Mouse (Mus musculus) gastrocnemius, adult 2 months (tissue): ENCODE results near the gene Wdr47. TPM values are rescaled to one million over a fixed set of nuclear protein-coding genes. Genes with fewer than 3 reads are reported as not detected.

Experiments
- DNase-seq: peaks from one replicate; pipeline ENCODE4 v3.0.0; 2022
- H3K27ac ChIP-seq: fragments of 200-600 bp; 2 replicates; pipeline ENCODE4 v1.8.1; 2022; ENCODE audit warnings: mild to moderate bottlenecking
- H3K4me3 ChIP-seq: fragments of 200-600 bp; 2 replicates; pipeline ENCODE4 v1.8.1; 2022; ENCODE audit warnings: mild to moderate bottlenecking, moderate library complexity
- CTCF ChIP-seq: fragments of 200-600 bp; IDR thresholded peaks from 2 replicates; pipeline ENCODE4 v1.8.1; 2022; ENCODE audit warnings: antibody characterized with exemption, mild to moderate bottlenecking, moderate library complexity
- intact Hi-C: fragments of 180-260 bp; cut with DNase I; formaldehyde crosslinking; loops from one replicate; pipeline ENCODE4 v1.15.1; 2025
- microRNA-seq: library from miRNA; unstranded; fragments of <30 nt; microRNA quantifications from one replicate; pipeline ENCODE4 v1.2.0, GENCODE M21; 2021
- total RNA-seq, 2 experiments: library from RNA; stranded (reverse); gene quantifications; 2 replicates each; pipeline ENCODE4 v1.2.3; 2021

The Wdr47 gene
- total RNA-seq, 2 experiments from 2014 or later = 4.9 to 6.3 TPM

- no peak overlapping the region for H3K27ac ChIP-seq
- intact Hi-C loops = no loop called here
Observed at GRCm38 (mm10) chr3:108694321-108694720, 103.2 kb downstream of the Wdr47 start.

More at GRCm38 (mm10) chr3:108694321-108694720, 103.2 kb downstream of the Wdr47 start:
- DNase-seq = no peak
- H3K4me3 ChIP-seq = no peak overlapping the region
- no peak for TF ChIP-seq CTCF

Small RNA genes within 50 kb of the gene (microRNA-seq; reads per million reads assigned to microRNA genes)
- not detected for gene Gm22860

Other genes starting within 250 kb of the Wdr47 start
- not detected for gene Mybphl, start 226.4 kb upstream of the Wdr47 start, total RNA-seq
- not detected for gene Psrc1, start 207.4 kb upstream of the Wdr47 start, total RNA-seq
- gene Celsr2, start 175.7 kb upstream of the Wdr47 start, total RNA-seq = 1 to 10 TPM; 6.4 to 8.8 TPM
- gene Sars, start 146.1 kb upstream of the Wdr47 start, total RNA-seq = 100 to 1,000 TPM; 116 to 135 TPM
- not detected for gene 1700013F07Rik, start 57.1 kb upstream of the Wdr47 start, total RNA-seq
- not detected for gene 5330417C22Rik, start 54.7 kb upstream of the Wdr47 start, total RNA-seq
- 10 to 100 TPM; 12.1 to 16.1 TPM for gene Tmem167b, start 28.8 kb upstream of the Wdr47 start, total RNA-seq
- 10 to 100 TPM; 19.7 to 20.0 TPM for gene Taf13, start 19.6 kb upstream of the Wdr47 start, total RNA-seq
- gene Clcc1, start 62.6 kb downstream of the Wdr47 start, total RNA-seq = 10 to 100 TPM; 34.6 to 37.2 TPM
- gene Gpsm2, start 131.0 kb downstream of the Wdr47 start, total RNA-seq = 1 to 10 TPM in 1 of 2 experiments, under 1 TPM in 1; 0.86 to 1.1 TPM
- under 1 TPM; 0.06 to 0.08 TPM for gene Aknad1, start 148.4 kb downstream of the Wdr47 start, total RNA-seq
- 10 to 100 TPM; 30.5 to 40.4 TPM for gene Stxbp3, start 249.2 kb downstream of the Wdr47 start, total RNA-seq